ENCODE assay signal across 8 mouse cellular contexts in the genomic region with DNA sequence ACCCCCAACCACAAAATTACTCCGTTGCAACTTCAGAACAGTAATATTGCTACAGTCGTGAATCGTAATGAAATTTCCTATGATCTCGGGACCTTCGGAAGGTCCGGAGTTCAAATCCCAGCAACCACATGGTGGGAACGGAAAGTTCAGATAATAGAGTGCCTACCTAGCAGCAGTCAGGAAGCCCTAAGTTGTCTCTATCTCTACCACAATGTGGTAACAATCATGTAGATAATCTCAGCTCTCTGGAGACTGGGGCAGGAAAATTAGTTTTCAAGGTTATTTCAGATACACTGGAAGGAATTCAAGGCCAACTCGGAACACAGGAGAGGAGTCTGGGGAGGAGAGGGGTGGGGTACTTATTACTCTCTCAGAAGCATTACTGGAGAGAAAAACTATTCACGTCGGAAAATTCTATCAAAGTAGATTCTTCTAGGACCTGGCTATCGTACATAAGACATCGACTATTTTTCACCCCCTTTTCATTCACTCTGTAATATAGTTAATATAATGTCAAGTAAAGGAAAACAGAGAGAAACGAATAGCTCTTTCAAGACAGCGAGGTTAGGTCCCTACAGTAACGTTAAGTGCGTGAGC. TPM values are rescaled to one million over a fixed set of nuclear protein-coding genes. Genes with fewer than 3 reads are reported as not detected.
DNase-seq lines count a peak whose midpoint lies in the region; ATAC-seq lines count a peak whose summit lies in the region.

No protein-coding gene starts in this region.

- DNase-seq in kidney, adult 9 months: peak; percentile 17
- DNase-seq in kidney, postnatal 4 days: no peak
- DNase-seq in c-Kit-negative CD71-positive TER-119-positive erythroid progenitor cells, embryonic 14.5 days (ENCODE audit: low read depth, low spot score): peak; percentile 32
- DNase-seq in midbrain, embryonic 14.5 days: no peak
- DNase-seq in frontal cortex, postnatal 14 days (ENCODE audit: low spot score in 2 of 2): no peak
- DNase-seq in cerebellum, adult 9-11 months: no peak
- DNase-seq in layer of hippocampus, adult 8-10 months (ENCODE audit: low spot score in 2 of 2): no peak

- 39% methylated on average over 16 of the region's 16 CpGs for WGBS in hindbrain, embryonic 12.5 days
- WGBS in midbrain, embryonic 14.5 days: 40% methylated on average over 16 of the region's 16 CpGs

- H3K4me1 ChIP-seq in hindbrain, embryonic 12.5 days: peaks cover 24% of the 10 kb centered on the region
- H3K4me1 ChIP-seq in midbrain, embryonic 14.5 days (ENCODE audit: control insufficient read depth, insufficient read depth, low read length): peaks cover 20% of the 10 kb centered on the region

- no peaks in the 10 kb centered on the region for H3K27me3 ChIP-seq in hindbrain, embryonic 12.5 days
- no peaks in the 10 kb centered on the region for H3K27me3 ChIP-seq in midbrain, embryonic 14.5 days (ENCODE audit: control insufficient read depth, insufficient read depth, low read length)

- peaks cover 9% of the 10 kb centered on the region; the same call in 1 of the 2 replicates for H3K36me3 ChIP-seq in hindbrain, embryonic 12.5 days
- H3K36me3 ChIP-seq in midbrain, embryonic 14.5 days (ENCODE audit: control insufficient read depth, insufficient read depth, low read length): peaks cover 7% of the 10 kb centered on the region

- no peaks in the 10 kb centered on the region for H3K9me3 ChIP-seq in hindbrain, embryonic 12.5 days (replicated peaks)
- no peaks in the 10 kb centered on the region for H3K9me3 ChIP-seq in midbrain, embryonic 14.5 days (ENCODE audit: control insufficient read depth, low read length)

- 0 out of 2 replicates have a peak, but pooled peaks have one; percentile 4 for ATAC-seq in hindbrain, embryonic 12.5 days (ENCODE audit: low FRiP score)
- peak; percentile 29 for ATAC-seq in midbrain, embryonic 14.5 days (ENCODE audit: low FRiP score, low TSS enrichment)

- peak overlapping the region; percentile 33; the same call in 1 of the 2 replicates for H3K9ac ChIP-seq in hindbrain, embryonic 12.5 days
- H3K9ac ChIP-seq in midbrain, embryonic 14.5 days (replicated peaks; ENCODE audit: low read length): peak overlapping the region; percentile 98

- H3K4me3 ChIP-seq in hindbrain, embryonic 12.5 days: peak overlapping the region; percentile 99
- peak overlapping the region; percentile 99 for H3K4me3 ChIP-seq in midbrain, embryonic 14.5 days (replicated peaks; ENCODE audit: low read depth, low read length)

- H3K4me2 ChIP-seq in hindbrain, embryonic 12.5 days (replicated peaks): peak overlapping the region; percentile 65
- H3K4me2 ChIP-seq in midbrain, embryonic 14.5 days (ENCODE audit: low read length): peak overlapping the region; percentile 74

- peak overlapping the region; percentile 97 for H3K27ac ChIP-seq in hindbrain, embryonic 12.5 days
- peak overlapping the region; percentile 95 for H3K27ac ChIP-seq in midbrain, embryonic 14.5 days (replicated peaks; ENCODE audit: low read depth, low read length)

RNA-seq across cellular contexts. Expression of gene Bnip2, which starts 0.5 kb away (rescaled TPM):
- polyA plus RNA-seq in hindbrain, embryonic 12.5 days (2016; fragmentation: Nextera tagmentation; extraction: Ambion mirVana): 109 and 111 TPM in 2 replicates
- polyA plus RNA-seq in midbrain, embryonic 14.5 days (2014; fragmentation: Nextera tagmentation; extraction: Ambion mirVana): 74.8 and 92.8 TPM in 2 replicates
- 10 to 100 TPM; 35.7 to 50.2 (median 43.4) TPM for total RNA-seq in layer of hippocampus, adult 8-10 months (2022)

RNA-seq across cellular contexts. Expression of gene Gtf2a2, which starts 23.5 kb away (rescaled TPM):
- polyA plus RNA-seq in hindbrain, embryonic 12.5 days (2016; fragmentation: Nextera tagmentation; extraction: Ambion mirVana): 169 and 180 TPM in 2 replicates
- polyA plus RNA-seq in midbrain, embryonic 14.5 days (2014; fragmentation: Nextera tagmentation; extraction: Ambion mirVana): 205 and 227 TPM in 2 replicates
- total RNA-seq in layer of hippocampus, adult 8-10 months (2022): 10 to 100 TPM; 52.8 to 59.9 (median 54.6) TPM

RNA-seq across cellular contexts. Expression of gene Gcnt3, which starts 49.1 kb away (rescaled TPM):
- polyA plus RNA-seq in hindbrain, embryonic 12.5 days (2016; fragmentation: Nextera tagmentation; extraction: Ambion mirVana): not detected in 2 replicates
- not detected in 2 replicates for polyA plus RNA-seq in midbrain, embryonic 14.5 days (2014; fragmentation: Nextera tagmentation; extraction: Ambion mirVana)
- total RNA-seq in layer of hippocampus, adult 8-10 months (2022): not detected

Comparison
In these comparisons a context has a peak if more than half of its experiments do, and no peak if none do; other contexts are left out.
1. DNase-seq: peak in kidney, adult 9 months (single experiment) and c-Kit-negative CD71-positive TER-119-positive erythroid progenitor cells, embryonic 14.5 days (single experiment); none in kidney, postnatal 4 days (0 of 2), midbrain, embryonic 14.5 days (single experiment), frontal cortex, postnatal 14 days (0 of 2), cerebellum, adult 9-11 months (single experiment) and layer of hippocampus, adult 8-10 months (0 of 2).